Mouse (Mus musculus): Measurements from ENCODE around the gene Gm3045. TPM values are rescaled to one million over a fixed set of nuclear protein-coding genes. Genes with fewer than 3 reads are reported as not detected.

Gene Gm3045
- polyA plus RNA-seq, 1 experiment from 2014 or later, result not detected

- ATAC-seq (ENCODE audit: low read depth), result no peak
- no peaks in the 10 kb centered on the region for H3K9me3 ChIP-seq (replicated peaks)
- no peaks in the 10 kb centered on the region for H3K36me3 ChIP-seq
- no peak overlapping the region for H3K27ac ChIP-seq
- no peak overlapping the region for H3K4me3 ChIP-seq (replicated peaks)
- WGBS (ENCODE audit: insufficient replicate concordance), result 35% methylated on average over 13 of the region's 13 CpGs
- H3K4me2 ChIP-seq, result no peak overlapping the region
- H3K9ac ChIP-seq, result no peak overlapping the region
- H3K4me1 ChIP-seq (replicated peaks), result no peaks in the 10 kb centered on the region
- DNase-seq, result no peak
- peaks cover 5% of the 10 kb centered on the region; the same call in 1 of the 2 replicates for H3K27me3 ChIP-seq
Measured at GRCm38 (mm10) chr13:56418685-56419483, 7.5 kb upstream of the Gm3045 start.

- Histone ChIP-seq H3K36me3 (no peaks in the 10 kb centered on the region), H3K9ac (no peak overlapping the region), H3K4me2 (no peak overlapping the region), H3K4me3 (replicated peaks) (no peak overlapping the region), H3K4me1 (replicated peaks) (no peaks in the 10 kb centered on the region), H3K9me3 (replicated peaks) (no peaks in the 10 kb centered on the region), H3K27ac (no peak overlapping the region), H3K27me3 (peaks cover 5% of the 10 kb centered on the region; the same call in 1 of the 2 replicates)
- ATAC-seq (ENCODE audit: low read depth) (no peak), DNase-seq (no peak)
- WGBS (ENCODE audit: insufficient replicate concordance), result 56% methylated on average over 6 of the region's 6 CpGs
Measured at GRCm38 (mm10) chr13:56419538-56419937, 6.9 kb upstream of the Gm3045 start.

GRCm38 (mm10) chr13:56422072-56422723 lies 4.2 kb upstream of the Gm3045 start:
- H3K4me1 ChIP-seq (replicated peaks), result no peaks in the 10 kb centered on the region
- no peak overlapping the region for H3K4me2 ChIP-seq
- no peak overlapping the region for H3K9ac ChIP-seq
- DNase-seq, result no peak
- no peak for ATAC-seq (ENCODE audit: low read depth)
- H3K36me3 ChIP-seq, result no peaks in the 10 kb centered on the region
- WGBS (ENCODE audit: insufficient replicate concordance), result 19% methylated on average over 16 of the region's 16 CpGs
- H3K9me3 ChIP-seq (replicated peaks), result no peaks in the 10 kb centered on the region
- peaks cover 5% of the 10 kb centered on the region; the same call in 1 of the 2 replicates for H3K27me3 ChIP-seq
- H3K27ac ChIP-seq, result no peak overlapping the region
- no peak overlapping the region for H3K4me3 ChIP-seq (replicated peaks)

- no peaks in the 10 kb centered on the region for H3K9me3 ChIP-seq (replicated peaks)
- WGBS (ENCODE audit: insufficient replicate concordance), result 50% methylated on average over 7 of the region's 7 CpGs
- ATAC-seq (ENCODE audit: low read depth) (no peak), DNase-seq (no peak)
- peaks cover 11% of the 10 kb centered on the region; the same call in 1 of the 2 replicates for H3K27me3 ChIP-seq
- H3K27ac ChIP-seq, result no peak overlapping the region
- no peak overlapping the region for H3K4me2 ChIP-seq
- no peaks in the 10 kb centered on the region for H3K36me3 ChIP-seq
- H3K4me1 ChIP-seq (replicated peaks), result no peaks in the 10 kb centered on the region
- H3K9ac ChIP-seq, result no peak overlapping the region
- no peak overlapping the region for H3K4me3 ChIP-seq (replicated peaks)
Measured at GRCm38 (mm10) chr13:56425931-56426330, 463 bp upstream of the Gm3045 start.

GRCm38 (mm10) chr13:56428724-56429500 lies 2.5 kb downstream of the Gm3045 start:
- DNase-seq (no peak), ATAC-seq (ENCODE audit: low read depth) (peak; percentile 20; the same call in 1 of the 2 replicates)
- Histone ChIP-seq H3K4me3 (replicated peaks) (no peak overlapping the region), H3K9ac (no peak overlapping the region), H3K9me3 (replicated peaks) (no peaks in the 10 kb centered on the region), H3K27ac (no peak overlapping the region), H3K4me2 (no peak overlapping the region), H3K27me3 (peaks cover 6% of the 10 kb centered on the region; the same call in 1 of the 2 replicates), H3K4me1 (replicated peaks) (no peaks in the 10 kb centered on the region), H3K36me3 (no peaks in the 10 kb centered on the region)
- WGBS (ENCODE audit: insufficient replicate concordance), result 24% methylated on average over 16 of the region's 16 CpGs

- DNase-seq (no peak), ATAC-seq (ENCODE audit: low read depth) (no peak)
- H3K4me2 ChIP-seq, result no peak overlapping the region
- no peak overlapping the region for H3K27ac ChIP-seq
- no peak overlapping the region for H3K9ac ChIP-seq
- no peak overlapping the region for H3K4me3 ChIP-seq (replicated peaks)
- H3K4me1 ChIP-seq (replicated peaks), result no peaks in the 10 kb centered on the region
- H3K9me3 ChIP-seq (replicated peaks), result no peaks in the 10 kb centered on the region
- H3K27me3 ChIP-seq, result peaks cover 24% of the 10 kb centered on the region
- WGBS (ENCODE audit: insufficient replicate concordance), result 70% methylated on average over 11 of the region's 12 CpGs
- no peaks in the 10 kb centered on the region for H3K36me3 ChIP-seq
Measured at GRCm38 (mm10) chr13:56432496-56432895, 6.1 kb downstream of the Gm3045 start.

GRCm38 (mm10) chr13:56433466-56433865 lies 7.1 kb downstream of the Gm3045 start:
- WGBS (ENCODE audit: insufficient replicate concordance), result 15% methylated on average over 10 of the region's 10 CpGs
- no peak overlapping the region for H3K9ac ChIP-seq
- no peak overlapping the region for H3K4me3 ChIP-seq (replicated peaks)
- no peak overlapping the region for H3K4me2 ChIP-seq
- no peaks in the 10 kb centered on the region for H3K4me1 ChIP-seq (replicated peaks)
- H3K27ac ChIP-seq, result no peak overlapping the region
- H3K27me3 ChIP-seq, result peaks cover 28% of the 10 kb centered on the region
- H3K36me3 ChIP-seq, result no peaks in the 10 kb centered on the region
- DNase-seq (peak; percentile 21), ATAC-seq (ENCODE audit: low read depth) (no peak)
- H3K9me3 ChIP-seq (replicated peaks), result no peaks in the 10 kb centered on the region

- Histone ChIP-seq H3K27ac (no peak overlapping the region), H3K4me2 (no peak overlapping the region), H3K36me3 (no peaks in the 10 kb centered on the region), H3K9ac (no peak overlapping the region), H3K4me3 (replicated peaks) (no peak overlapping the region), H3K9me3 (replicated peaks) (no peaks in the 10 kb centered on the region), H3K27me3 (peaks cover 37% of the 10 kb centered on the region), H3K4me1 (replicated peaks) (no peaks in the 10 kb centered on the region)
- no peak for ATAC-seq (ENCODE audit: low read depth)
- no peak for DNase-seq
- 61% methylated on average over 9 of the region's 9 CpGs for WGBS (ENCODE audit: insufficient replicate concordance)
Measured at GRCm38 (mm10) chr13:56434311-56434751, 7.9 kb downstream of the Gm3045 start.

GRCm38 (mm10) chr13:56435615-56436287 lies 9.4 kb downstream of the Gm3045 start:
- H3K27me3 ChIP-seq, result peaks cover 48% of the 10 kb centered on the region
- H3K9me3 ChIP-seq (replicated peaks), result no peaks in the 10 kb centered on the region
- H3K4me1 ChIP-seq (replicated peaks), result no peaks in the 10 kb centered on the region
- H3K27ac ChIP-seq, result no peak overlapping the region
- H3K4me2 ChIP-seq, result no peak overlapping the region
- 55% methylated on average over 10 of the region's 10 CpGs for WGBS (ENCODE audit: insufficient replicate concordance)
- H3K4me3 ChIP-seq (replicated peaks), result no peak overlapping the region
- no peaks in the 10 kb centered on the region for H3K36me3 ChIP-seq
- ATAC-seq (ENCODE audit: low read depth), result no peak
- DNase-seq, result no peak
- H3K9ac ChIP-seq, result no peak overlapping the region

GRCm38 (mm10) chr13:56438211-56439075 lies 12.0 kb downstream of the Gm3045 start, which contains the start of gene Slc25a48:
Gene Slc25a48, plus strand, starts transcription at chr13:56438355.
- H3K9ac ChIP-seq, result no peak within 1 kb of the TSS
- no peak within 1 kb of the TSS; the same call in 1 of the 2 replicates for H3K27ac ChIP-seq
- WGBS (ENCODE audit: insufficient replicate concordance), result 3% methylated on average over 51 of the region's 51 CpGs
- H3K4me2 ChIP-seq, result peak within 1 kb of the TSS; percentile 48
- H3K36me3 ChIP-seq, result no peaks in the 10 kb centered on the region
- H3K4me1 ChIP-seq (replicated peaks), result no peaks in the 10 kb centered on the region
- no peaks in the 10 kb centered on the region for H3K9me3 ChIP-seq (replicated peaks)
- ATAC-seq (ENCODE audit: low read depth) (peak; percentile 57), DNase-seq (no peak)
- H3K27me3 ChIP-seq, result peaks cover 48% of the 10 kb centered on the region
- peak within 1 kb of the TSS; percentile 45 for H3K4me3 ChIP-seq (replicated peaks)
